Mouse (Mus musculus) liver, postnatal 0 days (tissue): Measurements from ENCODE around the gene Adam12.

Experiments used
- CTCF ChIP-seq: sonication (generic); IDR thresholded peaks from 2 replicates; pipeline ENCODE4 v1.5.1; 2016; ENCODE audit warnings: antibody characterized with exemption, low read depth
- EP300 ChIP-seq: IDR thresholded peaks from 2 replicates; pipeline ENCODE4 v1.6.1; 2016; ENCODE audit warnings: antibody characterized with exemption, low read depth, mild to moderate bottlenecking

GRCm38 (mm10) chr7:134022157-134022885 is 209.6 kb downstream of the Adam12 start:
- TF ChIP-seq CTCF, result no peak
- TF ChIP-seq EP300, result no peak; the same call in 1 of the 2 replicates
